Mouse (Mus musculus) stomach, embryonic 16.5 days (tissue): ENCODE measurements around the gene Osbp. TPM values are rescaled to one million over a fixed set of nuclear protein-coding genes. Genes with fewer than 3 reads are reported as not detected.
"Not testable (repeated sequence)": the region's sequence is repeated elsewhere in the genome, so short reads cannot be mapped to it uniquely, and the experiment has no call there.

Experiments used
- ATAC-seq: fragments of 200-750 bp; cut with Nextera tagmentation; 2 replicates; pipeline ENCODE4 v1.8.0; 2017; ENCODE audit warnings: moderate number of reproducible peaks, moderate TSS enrichment; ENCODE audit not compliant: insufficient read depth, low FRiP score
- H3K27ac ChIP-seq: fragments of 300-500 bp; sonication (generic); 2 replicates; pipeline ENCODE4 v1.5.1; 2014; ENCODE audit warnings: low read length
- H3K27me3 ChIP-seq: fragments of 300-500 bp; sonication (generic); 2 replicates; pipeline ENCODE4 v1.6.1; 2014; ENCODE audit warnings: low read length, control low read depth, mixed read lengths; ENCODE audit not compliant: control insufficient read depth, insufficient read depth
- H3K36me3 ChIP-seq: fragments of 300-500 bp; sonication (generic); 2 replicates; pipeline ENCODE4 v1.6.1; 2014; ENCODE audit warnings: low read length; ENCODE audit not compliant: control insufficient read depth, insufficient read depth
- H3K4me1 ChIP-seq: fragments of 300-500 bp; sonication (generic); 2 replicates; pipeline ENCODE4 v1.6.1; 2014; ENCODE audit warnings: low read length, control low read depth, mixed read lengths; ENCODE audit not compliant: control insufficient read depth, insufficient read depth
- H3K4me2 ChIP-seq: fragments of 300-500 bp; sonication (generic); 2 replicates; pipeline ENCODE4 v1.6.1; 2014; ENCODE audit warnings: low read depth, low read length, mixed read lengths
- H3K4me3 ChIP-seq: fragments of 300-500 bp; sonication (generic); replicated peaks from 2 replicates; pipeline ENCODE4 v1.5.1; 2014; ENCODE audit warnings: mild to moderate bottlenecking, low read length
- H3K9ac ChIP-seq: fragments of 300-500 bp; sonication (generic); 2 replicates; pipeline ENCODE4 v1.6.1; 2014; ENCODE audit warnings: low read length
- H3K9me3 ChIP-seq: fragments of 300-500 bp; sonication (generic); replicated peaks from 2 replicates; pipeline ENCODE4 v1.6.1; 2016; ENCODE audit warnings: low read length, control low read depth; ENCODE audit not compliant: control insufficient read depth
- WGBS: fragments of 180-500 bp; shearing (Covaris S2); extraction: QIAGEN DNeasy Blood & Tissue Kit; methylation state at CpG from one replicate; pipeline ENCODE4 v1.1.7; 2014; 5-methylcytosine and 5-hydroxymethylcytosine counted together
- polyA plus RNA-seq: library from polyadenylated mRNA; unstranded; fragments of >200 nt; fragmentation: Nextera tagmentation; extraction: Ambion mirVana; gene quantifications from 2 replicates; pipeline ENCODE4 v1.2.1, GENCODE M21; 2015

Osbp gene
- 4.1 and 4.6 TPM in 2 replicates for polyA plus RNA-seq

- ATAC-seq: peak; percentile 97
- WGBS: under 1% methylated on average over 59 of the region's 59 CpGs
- Histone ChIP-seq H3K4me2 (peak within 1 kb of the TSS; percentile 84), H3K9me3 (no peaks in the 10 kb centered on the region), H3K4me1 (peaks cover 21% of the 10 kb centered on the region), H3K4me3 (peak within 1 kb of the TSS; percentile 90), H3K9ac (peak within 1 kb of the TSS; percentile 96), H3K36me3 (no peaks in the 10 kb centered on the region), H3K27ac (peak within 1 kb of the TSS; percentile 88), H3K27me3 (no peaks in the 10 kb centered on the region)
Measured at GRCm38 (mm10) chr19:11965023-11965942, at the start of gene Osbp. Osbp (plus strand) TSS chr19:11965941.

DNA sequence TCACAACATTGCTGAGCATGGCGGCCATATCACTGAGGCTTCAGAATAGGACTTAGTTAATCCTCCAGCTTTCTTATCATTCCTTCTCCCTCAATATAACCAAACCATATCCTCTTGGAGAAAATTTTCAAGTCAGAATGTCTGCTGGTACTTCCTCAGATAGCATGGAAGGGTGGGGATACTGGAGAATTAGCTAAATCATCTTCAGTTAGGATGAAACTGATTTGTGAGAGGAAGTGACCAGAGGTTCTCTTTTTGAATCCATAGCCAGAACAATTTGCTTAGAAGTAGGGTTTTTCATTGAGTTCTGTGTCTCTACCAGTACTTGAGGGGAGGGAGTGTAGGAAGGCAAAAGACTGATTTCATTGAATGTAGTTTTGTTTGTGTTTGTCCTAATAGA, 43.7 kb upstream of the Osbp start:
- H3K4me3 ChIP-seq: no peak overlapping the region
- no peaks in the 10 kb centered on the region for H3K9me3 ChIP-seq
- H3K4me2 ChIP-seq: no peak overlapping the region
- ATAC-seq: no peak
- WGBS: 95% methylated on average over 1 of the region's 1 CpGs
- H3K27me3 ChIP-seq: no peaks in the 10 kb centered on the region
- no peaks in the 10 kb centered on the region for H3K4me1 ChIP-seq
- H3K9ac ChIP-seq: no peak overlapping the region
- H3K36me3 ChIP-seq: peaks cover 31% of the 10 kb centered on the region
- no peak overlapping the region for H3K27ac ChIP-seq

GRCm38 (mm10) chr19:11922515-11922914, 43.2 kb upstream of the Osbp start:
- H3K9me3 ChIP-seq, H3K9ac ChIP-seq, H3K4me2 ChIP-seq, H3K27ac ChIP-seq, ATAC-seq, H3K4me3 ChIP-seq, H3K27me3 ChIP-seq, H3K4me1 ChIP-seq: not testable (repeated sequence)
- WGBS: 96% methylated on average over 2 of the region's 2 CpGs
- peaks cover 31% of the 10 kb centered on the region for H3K36me3 ChIP-seq

DNA sequence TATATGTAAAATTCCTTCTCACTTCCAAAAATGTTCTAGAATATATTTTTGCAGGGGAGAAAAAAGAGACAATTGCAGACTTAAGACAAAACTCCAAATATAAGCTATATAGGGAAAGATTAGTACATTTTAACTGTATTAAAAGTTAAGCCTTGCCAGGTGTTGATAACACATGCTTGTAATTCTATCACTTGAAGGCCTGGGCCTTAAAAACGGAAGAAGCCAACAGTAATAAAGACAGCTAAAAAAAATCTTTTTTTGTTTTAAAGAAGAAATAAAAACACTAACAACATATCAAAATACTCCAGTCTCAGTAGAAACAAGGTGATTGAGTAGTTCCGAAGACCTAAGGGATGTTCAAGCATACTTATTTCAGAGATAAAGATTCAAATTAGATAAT, 39.4 kb upstream of the Osbp start:
- Histone ChIP-seq H3K9ac (no peak overlapping the region), H3K27me3 (no peaks in the 10 kb centered on the region), H3K36me3 (peaks cover 28% of the 10 kb centered on the region), H3K9me3 (no peaks in the 10 kb centered on the region), H3K4me2 (no peak overlapping the region), H3K4me1 (no peaks in the 10 kb centered on the region), H3K4me3 (no peak overlapping the region), H3K27ac (no peak overlapping the region)
- 86% methylated on average over 2 of the region's 2 CpGs for WGBS
- ATAC-seq: no peak

DNA sequence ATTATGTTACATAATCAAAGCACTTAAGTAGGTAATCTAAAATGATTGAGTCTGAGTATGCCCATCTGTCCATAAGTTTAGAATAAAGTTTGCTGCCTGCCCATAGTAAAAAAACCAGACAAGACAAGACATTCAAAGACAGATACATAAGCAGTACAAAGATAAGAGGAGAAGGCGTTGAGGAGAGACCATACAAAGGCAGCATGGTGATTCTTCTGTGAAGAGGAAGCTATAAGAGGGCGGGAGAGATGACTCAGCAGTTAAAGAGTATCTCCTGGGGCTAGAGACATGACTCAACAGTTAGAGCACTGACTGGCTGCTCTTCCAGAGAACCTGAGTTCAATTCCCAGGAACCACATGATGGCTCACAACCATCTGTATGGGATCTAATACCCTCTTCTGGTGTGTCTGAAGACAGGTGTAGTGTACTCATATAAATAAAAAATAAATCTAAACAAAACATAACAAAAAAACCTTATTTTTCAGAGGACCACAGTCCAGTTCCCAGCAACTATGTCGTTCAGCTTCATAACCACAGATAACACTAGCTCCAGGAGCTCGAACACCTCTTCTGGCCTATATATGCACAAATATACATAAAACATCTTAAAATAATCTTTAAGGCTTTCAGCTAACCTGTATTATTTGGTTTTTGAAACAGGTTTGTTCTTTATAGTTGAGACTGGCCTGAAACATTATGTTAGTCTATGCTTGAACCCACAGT, 37.6 kb upstream of the Osbp start:
- no peak overlapping the region for H3K4me3 ChIP-seq
- 86% methylated on average over 4 of the region's 4 CpGs for WGBS
- no peak overlapping the region for H3K9ac ChIP-seq
- peaks cover 19% of the 10 kb centered on the region for H3K36me3 ChIP-seq
- no peak overlapping the region for H3K27ac ChIP-seq
- ATAC-seq: no peak
- H3K4me1 ChIP-seq: no peaks in the 10 kb centered on the region
- H3K4me2 ChIP-seq: no peak overlapping the region
- no peaks in the 10 kb centered on the region for H3K27me3 ChIP-seq
- no peaks in the 10 kb centered on the region for H3K9me3 ChIP-seq

DNA sequence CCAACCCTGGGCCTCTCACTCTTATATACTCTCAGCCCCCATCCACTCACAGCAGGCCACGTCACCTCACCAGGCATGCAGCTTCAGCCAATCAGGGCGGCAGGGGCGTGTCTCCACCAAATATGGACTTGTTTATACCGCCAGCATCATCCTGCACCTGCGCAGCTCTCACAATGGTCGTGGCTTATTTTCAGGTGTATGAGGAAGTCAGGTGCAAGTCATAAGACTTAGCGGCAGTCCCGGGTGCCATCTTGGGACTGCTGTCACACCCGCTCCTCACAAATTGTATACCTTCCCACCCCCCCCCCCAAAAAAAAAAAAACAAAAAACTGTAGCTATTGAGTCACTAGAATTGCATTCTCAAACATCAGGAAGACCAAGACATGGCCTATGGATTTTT, 19.3 kb upstream of the Osbp start:
- WGBS: 91% methylated on average over 9 of the region's 9 CpGs

DNA sequence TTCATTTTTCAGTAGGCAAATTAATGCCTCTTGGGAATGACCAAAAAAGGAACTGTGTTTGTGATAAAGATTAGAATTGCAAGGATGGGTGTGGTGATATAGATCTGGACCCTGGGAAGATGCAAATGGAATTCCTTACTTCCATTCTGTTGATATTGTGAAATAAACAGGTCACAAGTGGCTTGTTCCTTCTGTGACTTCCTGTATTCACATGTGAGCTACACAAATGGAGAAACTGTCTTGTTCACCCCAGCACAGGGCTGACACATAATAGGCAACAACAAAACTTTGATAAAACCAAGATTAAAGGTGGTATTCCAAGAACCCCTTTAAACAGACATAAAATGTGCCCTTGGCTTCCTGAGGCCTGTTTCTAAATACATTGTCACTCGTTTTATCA, 15.9 kb upstream of the Osbp start:
- 59% methylated on average over 1 of the region's 1 CpGs for WGBS
- ATAC-seq: no peak
- Histone ChIP-seq H3K4me2 (no peak overlapping the region), H3K27ac (no peak overlapping the region), H3K4me1 (no peaks in the 10 kb centered on the region), H3K36me3 (peaks cover 11% of the 10 kb centered on the region; the same call in 1 of the 2 replicates), H3K27me3 (no peaks in the 10 kb centered on the region), H3K9me3 (no peaks in the 10 kb centered on the region), H3K4me3 (no peak overlapping the region), H3K9ac (no peak overlapping the region)

More for the DNA sequence above, 19.3 kb upstream of the Osbp start:
- H3K9ac ChIP-seq, H3K27me3 ChIP-seq, H3K9me3 ChIP-seq, H3K27ac ChIP-seq, H3K4me1 ChIP-seq, H3K4me2 ChIP-seq, ATAC-seq, H3K4me3 ChIP-seq: not testable (repeated sequence)
- H3K36me3 ChIP-seq: peaks cover 18% of the 10 kb centered on the region

- 67% methylated on average over 7 of the region's 7 CpGs for WGBS
- Histone ChIP-seq H3K27ac (no peak overlapping the region), H3K9me3 (no peaks in the 10 kb centered on the region), H3K36me3 (peaks cover 2% of the 10 kb centered on the region; the same call in 1 of the 2 replicates), H3K4me2 (no peak overlapping the region), H3K9ac (no peak overlapping the region), H3K4me1 (no peaks in the 10 kb centered on the region), H3K4me3 (no peak overlapping the region), H3K27me3 (no peaks in the 10 kb centered on the region)
- no peak; the same call in 1 of the 2 replicates for ATAC-seq
Measured at GRCm38 (mm10) chr19:11950747-11951146, 15.0 kb upstream of the Osbp start.

- H3K4me1 ChIP-seq: no peaks in the 10 kb centered on the region
- no peak overlapping the region for H3K4me2 ChIP-seq
- no peaks in the 10 kb centered on the region for H3K36me3 ChIP-seq
- no peak overlapping the region for H3K4me3 ChIP-seq
- H3K27me3 ChIP-seq: no peaks in the 10 kb centered on the region
- no peaks in the 10 kb centered on the region for H3K9me3 ChIP-seq
- H3K27ac ChIP-seq: no peak overlapping the region
- WGBS: 40% methylated on average over 6 of the region's 6 CpGs
- ATAC-seq: no peak
- no peak overlapping the region for H3K9ac ChIP-seq
Measured at GRCm38 (mm10) chr19:11954206-11954605, 11.5 kb upstream of the Osbp start.
